Mouse (Mus musculus) neural tube, embryonic 12.5 days (tissue): ENCODE data around the gene Iqce. TPM values are rescaled to one million over a fixed set of nuclear protein-coding genes. Genes with fewer than 3 reads are reported as not detected.

ENCODE experiments used
- ATAC-seq: fragments of 200-750 bp; cut with Nextera tagmentation; 2 replicates; pipeline ENCODE4 v1.8.0; 2017; ENCODE audit warnings: low read depth, mild to moderate bottlenecking, moderate TSS enrichment, moderate library complexity; ENCODE audit not compliant: low FRiP score
- H3K27ac ChIP-seq: fragments of 300-500 bp; sonication (generic); 2 replicates; pipeline ENCODE4 v1.5.1; 2016
- H3K27me3 ChIP-seq: fragments of 300-500 bp; sonication (generic); replicated peaks from 2 replicates; pipeline ENCODE4 v1.6.1; 2016; ENCODE audit warnings: mild to moderate bottlenecking
- H3K36me3 ChIP-seq: fragments of 300-500 bp; sonication (generic); 2 replicates; pipeline ENCODE4 v1.6.1; 2016; ENCODE audit warnings: mild to moderate bottlenecking
- H3K4me1 ChIP-seq: fragments of 300-500 bp; sonication (generic); 2 replicates; pipeline ENCODE4 v1.6.1; 2016
- H3K4me2 ChIP-seq: fragments of 300-500 bp; sonication (generic); replicated peaks from 2 replicates; pipeline ENCODE4 v1.6.1; 2016; ENCODE audit warnings: mild to moderate bottlenecking
- H3K4me3 ChIP-seq: fragments of 300-500 bp; sonication (generic); 2 replicates; pipeline ENCODE4 v1.5.1; 2016
- H3K9ac ChIP-seq: fragments of 300-500 bp; sonication (generic); 2 replicates; pipeline ENCODE4 v1.6.1; 2016; ENCODE audit warnings: mild to moderate bottlenecking
- H3K9me3 ChIP-seq: fragments of 300-500 bp; sonication (generic); 2 replicates; pipeline ENCODE4 v1.6.1; 2016; ENCODE audit warnings: mild to moderate bottlenecking
- WGBS: fragments of 180-500 bp; shearing (Covaris S2); methylation state at CpG from one replicate; pipeline ENCODE4 v1.1.7; 2016; 5-methylcytosine and 5-hydroxymethylcytosine counted together
- polyA plus RNA-seq: library from polyadenylated mRNA; unstranded; fragments of >200 nt; fragmentation: Nextera tagmentation; extraction: Ambion mirVana; gene quantifications from 2 replicates; pipeline ENCODE4 v1.2.1, GENCODE M21; 2016

Gene Iqce
- polyA plus RNA-seq, 1 experiment from 2014 or later = 29.5 TPM

DNA sequence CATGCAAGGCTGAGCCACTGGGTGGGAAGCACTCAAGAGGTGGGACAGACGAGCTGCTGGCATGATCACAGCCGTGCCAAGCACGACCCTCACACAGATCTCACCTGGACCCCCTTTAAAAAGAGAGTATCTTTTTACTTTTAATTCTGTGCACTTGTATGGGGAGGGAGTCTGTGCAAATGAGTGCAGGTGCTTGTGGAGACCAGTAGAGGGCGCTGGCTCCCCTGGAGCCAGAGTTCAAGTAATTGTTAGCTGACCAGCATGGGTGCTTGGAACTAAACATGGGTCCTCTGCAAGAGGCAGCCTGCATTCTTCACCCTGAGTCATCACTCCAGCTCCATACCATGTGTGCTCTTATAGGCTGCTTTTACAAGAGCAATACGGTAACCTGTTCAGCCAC lies 74.6 kb downstream of the Iqce start:
- Histone ChIP-seq H3K4me1 (no peaks in the 10 kb centered on the region), H3K27ac (no peak overlapping the region), H3K4me3 (no peak overlapping the region), H3K36me3 (peaks cover 100% of the 10 kb centered on the region), H3K9ac (no peak overlapping the region), H3K4me2 (no peak overlapping the region), H3K9me3 (peaks cover 14% of the 10 kb centered on the region; the same call in 1 of the 2 replicates), H3K27me3 (no peaks in the 10 kb centered on the region)
- WGBS = 96% methylated on average over 5 of the region's 5 CpGs
- no peak for ATAC-seq

DNA sequence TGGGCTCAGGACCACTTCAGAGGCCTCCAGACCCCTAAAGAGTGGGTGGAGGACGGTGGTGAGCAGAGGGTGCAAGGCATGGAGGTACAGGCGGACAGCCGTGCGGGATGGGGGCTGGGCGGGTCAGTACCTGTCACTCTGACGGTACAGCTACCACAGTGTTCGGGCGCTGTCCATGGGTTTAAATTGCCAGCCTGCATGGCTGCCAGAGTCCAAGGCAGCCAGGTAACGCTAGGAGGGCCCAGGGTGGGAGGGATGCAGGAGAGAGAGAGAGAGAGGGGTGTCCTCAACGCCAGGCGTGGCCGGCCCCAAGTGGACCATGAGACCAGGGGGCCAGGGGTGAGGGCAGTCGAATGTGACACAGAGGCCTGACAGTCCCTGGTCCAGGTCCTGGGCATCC lies 77.2 kb downstream of the Iqce start:
- Histone ChIP-seq H3K9me3 (peaks cover 14% of the 10 kb centered on the region; the same call in 1 of the 2 replicates), H3K4me1 (0 out of 2 replicates have a peak, but pooled peaks cover 5% of the 10 kb centered on the region), H3K4me2 (no peak overlapping the region), H3K4me3 (no peak overlapping the region), H3K27me3 (no peaks in the 10 kb centered on the region), H3K27ac (no peak overlapping the region), H3K9ac (no peak overlapping the region), H3K36me3 (peaks cover 90% of the 10 kb centered on the region)
- ATAC-seq = no peak
- 95% methylated on average over 13 of the region's 13 CpGs for WGBS

DNA sequence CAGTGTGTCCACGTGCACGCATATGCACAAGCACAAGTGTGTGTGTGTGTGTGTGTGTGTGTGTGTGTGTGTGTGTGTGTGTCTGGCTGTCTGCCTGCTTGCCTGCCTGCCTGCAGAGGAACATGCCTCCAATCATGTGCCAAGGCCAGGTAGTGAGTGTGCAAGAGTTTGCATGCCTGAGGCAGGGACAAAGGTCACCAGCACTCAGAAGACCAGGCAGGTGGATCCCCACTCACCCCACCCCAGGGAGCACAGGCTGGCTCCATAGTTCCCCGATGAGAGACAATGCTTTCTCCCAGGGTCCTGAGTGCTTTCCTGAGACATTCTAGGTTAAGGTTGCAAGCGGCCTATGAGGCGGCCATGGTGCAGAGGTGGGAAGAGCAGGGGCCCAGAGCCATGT lies 77.9 kb downstream of the Iqce start:
- Histone ChIP-seq H3K36me3 (peaks cover 83% of the 10 kb centered on the region), H3K4me1 (0 out of 2 replicates have a peak, but pooled peaks cover 5% of the 10 kb centered on the region), H3K27me3 (no peaks in the 10 kb centered on the region), H3K9me3 (peaks cover 14% of the 10 kb centered on the region; the same call in 1 of the 2 replicates), H3K27ac (no peak overlapping the region), H3K4me3 (no peak overlapping the region), H3K4me2 (no peak overlapping the region), H3K9ac (no peak overlapping the region)
- no peak for ATAC-seq
- 98% methylated on average over 5 of the region's 5 CpGs for WGBS

DNA sequence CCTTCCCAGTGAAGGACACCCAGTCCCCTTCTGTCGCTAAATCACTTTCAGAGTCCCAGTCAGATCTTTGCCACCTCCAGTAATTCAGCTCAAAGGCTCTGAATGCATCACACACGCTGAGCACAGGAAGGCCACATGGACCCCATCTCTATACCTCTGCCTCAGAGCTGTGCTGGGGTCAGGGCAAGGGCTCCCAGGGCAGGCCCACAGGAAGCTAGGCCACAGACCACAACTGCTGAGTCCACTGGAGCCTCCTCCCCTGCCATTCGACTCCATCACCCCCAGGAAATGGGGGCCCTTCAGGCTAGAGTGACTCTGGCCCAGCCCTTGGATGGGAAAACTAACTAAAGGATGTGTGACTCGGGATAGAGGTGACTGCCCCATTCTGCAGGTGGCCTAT lies 78.4 kb downstream of the Iqce start:
- no peak overlapping the region for H3K27ac ChIP-seq
- 84% methylated on average over 4 of the region's 4 CpGs for WGBS
- H3K4me1 ChIP-seq = 0 out of 2 replicates have a peak, but pooled peaks cover 5% of the 10 kb centered on the region
- H3K4me2 ChIP-seq = no peak overlapping the region
- no peak overlapping the region for H3K9ac ChIP-seq
- H3K4me3 ChIP-seq = no peak overlapping the region
- ATAC-seq = no peak
- H3K36me3 ChIP-seq = peaks cover 79% of the 10 kb centered on the region
- no peaks in the 10 kb centered on the region for H3K27me3 ChIP-seq
- H3K9me3 ChIP-seq = peaks cover 11% of the 10 kb centered on the region; the same call in 1 of the 2 replicates

DNA sequence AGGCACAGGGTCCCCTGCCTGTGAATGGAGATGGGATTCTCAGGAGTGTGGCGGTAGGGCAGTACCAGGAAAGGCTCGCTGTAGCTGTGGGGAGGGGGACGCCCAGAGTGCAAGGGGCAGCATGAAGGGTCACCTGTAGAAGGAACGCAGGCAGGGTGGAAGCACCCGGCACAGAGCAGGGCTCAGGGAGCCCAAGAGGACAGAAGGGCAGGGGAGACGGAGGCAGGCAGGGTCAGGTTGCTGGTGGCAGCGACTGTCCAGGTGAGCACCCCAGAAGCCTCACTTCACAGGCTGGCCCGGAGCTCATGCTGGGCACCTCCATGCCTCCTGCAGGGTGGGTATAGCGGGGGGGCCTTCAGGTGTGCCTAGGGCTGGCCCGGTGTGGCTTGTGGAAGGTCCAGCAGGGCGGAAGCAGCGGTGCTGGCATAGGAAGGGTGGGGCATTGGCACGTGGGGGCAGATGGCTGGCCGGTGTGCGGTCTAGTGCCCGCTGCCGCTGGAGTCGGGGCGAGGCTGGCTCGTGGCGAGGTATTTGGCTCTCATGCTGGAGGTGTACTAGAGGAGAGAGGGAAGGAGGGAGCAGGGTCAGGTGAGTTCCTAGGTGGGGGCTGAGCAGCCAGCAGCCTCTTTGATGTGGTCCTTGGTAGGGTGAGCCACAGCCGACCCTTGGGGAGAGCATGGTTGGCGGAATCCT lies 79.1 kb downstream of the Iqce start:
- H3K27me3 ChIP-seq = no peaks in the 10 kb centered on the region
- H3K9me3 ChIP-seq = peaks cover 4% of the 10 kb centered on the region; the same call in 1 of the 2 replicates
- H3K9ac ChIP-seq = no peak overlapping the region
- 0 out of 2 replicates have a peak, but pooled peaks cover 5% of the 10 kb centered on the region for H3K4me1 ChIP-seq
- H3K27ac ChIP-seq = no peak overlapping the region
- 95% methylated on average over 23 of the region's 23 CpGs for WGBS
- ATAC-seq = no peak
- no peak overlapping the region for H3K4me2 ChIP-seq
- no peak overlapping the region for H3K4me3 ChIP-seq
- peaks cover 72% of the 10 kb centered on the region for H3K36me3 ChIP-seq

DNA sequence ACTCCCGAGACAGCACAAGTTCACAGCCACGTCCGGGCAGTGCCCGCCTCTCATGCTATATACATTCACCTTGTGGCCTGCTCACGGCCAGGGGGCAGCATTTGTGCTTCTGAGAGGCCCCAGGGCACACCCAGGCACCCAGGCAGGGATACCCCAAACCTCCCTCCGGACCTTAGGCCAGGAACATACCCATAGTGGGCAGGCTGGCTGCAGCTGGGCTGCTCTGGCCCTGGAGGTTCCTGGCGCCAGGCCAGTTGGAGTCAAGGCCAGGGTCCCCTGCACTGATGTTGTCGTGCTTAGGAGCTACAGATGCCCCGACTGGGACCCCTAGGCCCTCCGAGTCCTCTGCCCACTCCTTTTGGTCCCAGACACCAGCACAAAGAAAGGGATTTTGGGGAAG lies 80.7 kb downstream of the Iqce start:
- H3K4me3 ChIP-seq = no peak overlapping the region
- no peak overlapping the region for H3K4me2 ChIP-seq
- no peak for ATAC-seq
- H3K36me3 ChIP-seq = peaks cover 61% of the 10 kb centered on the region
- 72% methylated on average over 10 of the region's 10 CpGs for WGBS
- no peaks in the 10 kb centered on the region for H3K9me3 ChIP-seq
- H3K27me3 ChIP-seq = no peaks in the 10 kb centered on the region
- no peak overlapping the region for H3K9ac ChIP-seq
- H3K27ac ChIP-seq = no peak overlapping the region
- H3K4me1 ChIP-seq = peaks cover 5% of the 10 kb centered on the region; the same call in 1 of the 2 replicates

DNA sequence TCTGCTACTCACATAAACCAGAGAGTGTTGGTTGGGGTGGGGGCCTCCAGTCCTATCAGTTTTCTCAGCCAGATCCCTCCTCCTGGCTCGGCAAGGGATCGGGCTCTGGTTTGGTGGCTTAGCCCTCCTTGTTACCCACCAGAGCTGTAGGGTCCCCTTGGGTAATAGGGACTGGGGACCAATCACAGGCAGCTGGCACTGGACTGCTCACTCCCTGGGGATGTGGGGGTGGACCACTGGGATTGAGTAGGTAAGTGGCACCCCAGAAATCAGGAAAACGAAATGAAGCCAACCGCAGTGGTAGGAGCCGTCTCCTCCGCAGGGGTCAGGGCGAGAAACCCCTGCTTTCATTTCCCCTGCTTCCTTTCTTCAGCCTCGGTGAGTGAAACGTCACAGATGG lies 81.1 kb downstream of the Iqce start:
- Histone ChIP-seq H3K27me3 (no peaks in the 10 kb centered on the region), H3K4me1 (peaks cover 5% of the 10 kb centered on the region; the same call in 1 of the 2 replicates), H3K9me3 (no peaks in the 10 kb centered on the region), H3K27ac (no peak overlapping the region), H3K4me3 (no peak overlapping the region), H3K9ac (no peak overlapping the region), H3K4me2 (no peak overlapping the region), H3K36me3 (peaks cover 58% of the 10 kb centered on the region)
- 77% methylated on average over 9 of the region's 9 CpGs for WGBS
- no peak for ATAC-seq

DNA sequence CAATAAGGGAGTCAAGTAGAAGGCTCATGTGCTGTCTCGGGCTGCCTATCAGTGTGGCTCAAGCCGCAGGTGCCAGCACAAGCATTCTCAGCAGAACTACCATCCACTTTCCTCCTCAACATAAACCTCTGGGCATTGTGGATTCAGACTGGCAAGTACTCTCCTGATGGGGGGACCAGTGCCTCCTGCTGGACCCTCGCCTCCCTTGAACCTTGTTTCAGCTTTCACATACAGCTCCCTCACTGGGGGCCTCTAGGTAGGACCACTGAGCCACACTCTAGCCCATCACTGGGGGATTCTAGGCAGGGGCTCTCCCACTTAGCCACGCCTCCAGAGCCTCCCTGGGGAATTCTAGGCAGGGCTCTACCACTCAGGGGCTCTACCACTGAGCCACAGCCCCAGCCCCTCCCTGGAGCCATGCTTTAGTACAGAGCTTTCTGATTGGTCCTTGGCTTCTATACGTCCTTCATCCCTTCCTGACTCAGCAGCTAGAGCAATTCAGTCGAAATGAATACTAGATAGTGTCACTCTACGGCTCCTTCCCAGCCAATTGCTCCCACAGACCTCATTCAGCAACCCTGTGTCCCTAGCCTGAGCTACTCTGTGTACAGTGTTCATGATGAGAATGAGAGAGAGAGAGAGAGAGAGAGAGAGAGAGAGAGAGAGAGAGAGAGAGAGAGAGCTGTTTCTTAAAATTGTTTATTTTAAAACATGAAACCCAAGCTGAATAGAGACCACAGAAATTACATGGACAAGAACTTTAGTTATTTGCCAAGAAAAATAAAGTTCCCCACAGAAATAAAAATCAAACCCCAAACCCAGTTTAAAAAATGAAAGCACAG lies 82.1 kb downstream of the Iqce start:
- peak overlapping the region; percentile 5; the same call in 1 of the 2 replicates for H3K4me3 ChIP-seq
- H3K36me3 ChIP-seq = peaks cover 52% of the 10 kb centered on the region
- ATAC-seq = peak; percentile 42; the same call in 1 of the 2 replicates
- no peaks in the 10 kb centered on the region for H3K9me3 ChIP-seq
- no peak overlapping the region for H3K27ac ChIP-seq
- peaks cover 5% of the 10 kb centered on the region; the same call in 1 of the 2 replicates for H3K4me1 ChIP-seq
- 60% methylated on average over 7 of the region's 7 CpGs for WGBS
- H3K4me2 ChIP-seq = no peak overlapping the region
- no peaks in the 10 kb centered on the region for H3K27me3 ChIP-seq
- H3K9ac ChIP-seq = no peak overlapping the region

DNA sequence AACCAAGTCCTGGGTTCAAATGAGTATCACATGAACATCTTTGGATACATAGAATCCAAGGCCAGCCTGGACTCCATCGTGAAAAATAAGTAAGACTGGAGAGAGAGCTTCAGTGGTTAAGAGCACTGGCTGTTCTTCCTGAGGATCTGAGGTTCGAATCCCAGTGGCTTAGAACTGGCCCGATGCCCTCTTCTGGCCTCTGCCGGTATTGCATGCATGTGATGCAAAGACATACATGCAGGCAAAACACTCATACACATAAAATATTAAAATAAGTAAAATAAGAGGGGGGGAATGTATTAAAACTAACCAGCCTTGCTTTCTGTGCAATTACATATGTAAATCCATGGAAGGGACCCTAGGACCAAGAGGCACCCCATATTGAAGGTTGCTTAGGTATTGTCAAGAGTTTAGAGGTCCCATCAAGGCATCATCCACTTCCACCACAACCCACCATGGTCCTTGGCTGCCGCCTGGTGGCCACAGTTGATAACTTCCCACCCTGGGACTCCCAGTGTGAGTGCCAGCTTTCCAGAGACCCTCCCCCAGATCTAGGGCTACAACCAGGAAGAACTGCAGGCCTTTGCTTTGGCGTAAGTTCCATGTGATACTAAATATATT lies 82.9 kb downstream of the Iqce start:
- no peak overlapping the region for H3K4me3 ChIP-seq
- H3K27me3 ChIP-seq = no peaks in the 10 kb centered on the region
- H3K27ac ChIP-seq = no peak overlapping the region
- peaks cover 52% of the 10 kb centered on the region for H3K36me3 ChIP-seq
- H3K9me3 ChIP-seq = no peaks in the 10 kb centered on the region
- H3K4me1 ChIP-seq = peaks cover 10% of the 10 kb centered on the region; the same call in 1 of the 2 replicates
- 18% methylated on average over 6 of the region's 6 CpGs for WGBS
- no peak overlapping the region for H3K9ac ChIP-seq
- peak; percentile 55 for ATAC-seq
- H3K4me2 ChIP-seq = no peak overlapping the region

DNA sequence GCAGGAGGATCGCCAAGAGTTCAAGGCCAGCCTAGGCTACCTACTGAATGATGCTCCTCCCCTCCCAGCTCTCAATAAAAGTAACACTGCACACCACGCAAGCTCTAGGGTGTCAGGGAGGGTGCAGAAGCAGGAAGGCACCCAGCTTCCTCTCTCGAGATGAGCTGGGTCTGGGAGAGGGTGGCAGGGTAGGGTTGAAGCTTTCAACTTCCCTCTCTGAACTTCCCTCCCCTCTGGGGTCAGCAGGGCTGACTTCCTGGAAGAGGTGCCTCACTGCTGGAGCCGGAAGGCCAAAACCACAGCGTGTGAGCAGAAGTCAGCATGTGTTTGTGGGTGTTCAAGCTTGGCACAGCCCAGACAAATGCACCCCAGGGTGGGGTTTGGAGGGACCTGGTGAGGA lies 84.5 kb downstream of the Iqce start:
- WGBS = 79% methylated on average over 5 of the region's 5 CpGs
- H3K9ac ChIP-seq = no peak overlapping the region
- H3K36me3 ChIP-seq = peaks cover 52% of the 10 kb centered on the region
- H3K9me3 ChIP-seq = no peaks in the 10 kb centered on the region
- H3K4me2 ChIP-seq = no peak overlapping the region
- H3K4me1 ChIP-seq = peaks cover 15% of the 10 kb centered on the region
- H3K27ac ChIP-seq = no peak overlapping the region
- no peak for ATAC-seq
- H3K27me3 ChIP-seq = no peaks in the 10 kb centered on the region
- no peak overlapping the region for H3K4me3 ChIP-seq

DNA sequence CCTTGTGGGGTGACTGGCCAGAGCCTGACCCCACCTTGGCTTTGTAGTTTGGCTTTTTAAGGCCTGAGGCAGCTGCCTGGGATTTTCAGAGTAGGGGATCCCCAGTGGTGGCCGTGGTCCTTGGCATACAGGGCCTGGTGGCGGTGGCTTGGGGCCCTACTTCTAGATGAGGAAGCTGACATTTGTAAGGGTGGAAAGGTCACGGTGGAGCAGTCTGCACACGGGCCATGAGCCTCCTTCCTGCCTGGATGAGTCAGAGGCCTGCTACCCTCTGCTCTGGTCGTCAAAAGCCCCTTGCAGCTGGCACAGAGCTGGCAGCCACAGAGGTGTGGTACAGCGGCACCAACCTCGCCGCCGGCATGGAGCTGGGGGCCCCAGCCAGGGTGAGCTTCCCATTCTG lies 85.5 kb downstream of the Iqce start:
- 75% methylated on average over 9 of the region's 9 CpGs for WGBS
- Histone ChIP-seq H3K9ac (no peak overlapping the region), H3K4me1 (peaks cover 25% of the 10 kb centered on the region), H3K27ac (peak overlapping the region; percentile 28; the same call in 1 of the 2 replicates), H3K4me3 (no peak overlapping the region), H3K4me2 (no peak overlapping the region), H3K27me3 (no peaks in the 10 kb centered on the region; the same call in 1 of the 2 replicates), H3K36me3 (peaks cover 46% of the 10 kb centered on the region), H3K9me3 (no peaks in the 10 kb centered on the region)
- no peak for ATAC-seq

DNA sequence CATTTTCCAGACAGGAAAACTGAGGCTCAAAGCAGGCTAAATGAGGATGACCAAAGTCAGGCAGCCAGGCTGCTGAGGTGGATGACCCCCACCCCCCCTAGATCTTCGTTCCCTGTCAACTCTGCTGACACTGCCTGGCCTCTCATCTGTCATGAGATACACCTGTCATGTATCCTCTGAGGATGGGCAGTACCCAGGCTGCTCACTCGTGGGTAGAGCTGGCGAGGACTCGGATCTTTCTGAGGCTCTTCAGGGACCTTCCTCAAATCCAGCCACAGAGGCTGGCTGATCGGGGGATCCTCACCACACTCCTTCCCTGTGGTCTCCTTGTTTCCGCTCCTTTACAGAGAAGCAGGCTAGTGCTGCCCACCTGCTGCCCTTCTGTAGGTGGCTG lies 86.1 kb downstream of the Iqce start:
- Histone ChIP-seq H3K4me2 (no peak overlapping the region), H3K4me3 (no peak overlapping the region), H3K27me3 (no peaks in the 10 kb centered on the region; the same call in 1 of the 2 replicates), H3K4me1 (peaks cover 28% of the 10 kb centered on the region), H3K27ac (no peak overlapping the region), H3K36me3 (peaks cover 40% of the 10 kb centered on the region), H3K9me3 (no peaks in the 10 kb centered on the region), H3K9ac (no peak overlapping the region)
- no peak for ATAC-seq
- WGBS = 85% methylated on average over 6 of the region's 6 CpGs
